Mouse (Mus musculus): ENCODE measurements around the gene Dnajc16.

Gene Dnajc16

DNA sequence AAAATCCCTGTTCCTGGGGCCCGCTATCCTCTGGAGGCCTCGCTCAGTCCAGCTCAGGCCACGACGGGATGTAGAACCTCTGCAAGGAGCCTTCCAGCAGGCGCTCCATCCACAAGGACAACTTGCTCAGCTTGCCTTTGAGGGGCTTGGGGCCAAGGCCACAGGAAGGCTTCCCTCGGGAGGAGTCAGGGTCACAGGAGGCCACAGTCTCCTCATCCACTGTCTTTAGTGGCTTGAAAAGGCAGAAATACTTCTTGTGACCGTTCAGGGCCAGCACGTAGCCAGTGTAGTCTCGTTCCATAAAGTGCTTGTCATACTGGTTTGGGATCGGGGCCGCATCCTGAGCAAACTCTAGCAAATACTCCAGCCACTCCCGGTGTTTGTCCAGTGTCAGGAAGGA is 27.3 kb downstream of the Dnajc16 start:
- no peak for DNase-seq (ENCODE audit: low spot score in 2 of 2)

GRCm38 (mm10) chr4:141762102-141762598 is 28.6 kb downstream of the Dnajc16 start:
- no peak for DNase-seq (ENCODE audit: low spot score in 2 of 2)

DNA sequence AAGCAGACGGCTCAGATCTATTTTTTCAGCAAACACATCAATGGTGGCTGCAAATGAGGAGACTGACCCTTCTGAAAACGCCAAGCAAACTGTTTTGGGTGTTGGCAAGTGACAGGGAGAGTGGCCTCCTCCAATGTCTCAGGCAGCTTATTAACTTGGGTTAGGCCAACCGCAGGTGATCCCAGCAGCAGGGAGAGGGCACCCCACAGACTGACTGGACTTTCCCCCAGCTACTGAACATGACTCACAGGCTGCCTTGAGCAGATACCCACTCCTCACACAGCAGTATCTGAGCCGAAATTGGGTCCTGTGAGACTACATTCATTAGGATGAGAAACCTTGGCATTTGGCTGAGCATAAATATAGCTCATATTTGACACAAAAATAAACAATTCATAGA is 29.8 kb downstream of the Dnajc16 start:
- no peak for DNase-seq (ENCODE audit: low spot score in 2 of 2)

DNA sequence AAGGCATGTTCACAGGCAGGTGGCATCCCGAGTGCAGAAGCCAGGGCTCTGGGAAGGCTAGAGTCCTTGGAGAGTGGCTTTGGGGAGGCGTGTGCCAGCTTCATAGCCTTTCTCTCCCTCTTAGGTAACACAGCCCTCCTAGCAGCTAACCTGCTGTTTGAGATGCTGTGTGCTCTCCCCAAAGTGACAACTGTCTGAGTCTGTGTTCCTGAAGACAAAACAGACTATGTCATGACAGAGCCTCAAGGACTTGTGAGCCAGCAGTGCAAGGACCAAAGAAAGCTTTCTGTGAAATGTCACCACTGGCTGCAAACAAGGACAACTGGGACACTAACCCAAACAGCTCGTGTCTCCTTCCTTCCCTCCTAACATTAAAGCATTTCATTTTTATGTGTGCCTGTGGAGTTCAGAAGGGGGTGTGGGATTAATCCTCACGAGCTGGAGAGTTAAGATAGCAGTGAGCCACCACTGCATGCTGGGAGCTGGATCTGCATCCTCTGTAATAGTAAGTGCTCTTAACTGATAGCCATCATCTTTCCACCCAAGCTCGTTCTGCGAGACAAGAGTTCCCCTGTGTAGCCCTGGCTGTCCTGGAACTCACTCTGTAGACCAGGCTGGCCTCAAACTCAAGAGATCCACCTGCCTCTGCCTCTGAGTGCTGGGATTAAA is 31.7 kb downstream of the Dnajc16 start:
- DNase-seq (ENCODE audit: low spot score in 2 of 2) = no peak

DNA sequence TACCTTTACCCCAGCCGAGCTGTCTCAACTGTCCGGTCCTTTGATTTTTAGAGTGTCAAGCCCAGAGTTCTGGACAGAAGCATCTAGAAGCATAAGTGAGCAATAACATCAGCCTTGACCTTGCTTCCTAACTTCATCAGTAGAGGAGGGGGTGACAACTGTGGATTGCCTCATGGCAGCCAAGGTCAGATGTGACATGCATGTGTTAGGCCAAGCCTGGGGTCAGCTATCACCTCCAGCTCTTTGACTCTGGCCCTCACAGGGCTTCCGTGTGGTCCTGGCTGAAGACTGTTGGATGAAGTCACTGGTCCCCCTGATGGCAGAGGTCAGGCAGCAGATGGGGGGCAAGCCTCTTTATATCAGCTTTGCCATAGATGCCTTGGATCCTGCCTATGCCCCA is 33.6 kb downstream of the Dnajc16 start:
- no peak for DNase-seq (ENCODE audit: low spot score in 2 of 2)

DNA sequence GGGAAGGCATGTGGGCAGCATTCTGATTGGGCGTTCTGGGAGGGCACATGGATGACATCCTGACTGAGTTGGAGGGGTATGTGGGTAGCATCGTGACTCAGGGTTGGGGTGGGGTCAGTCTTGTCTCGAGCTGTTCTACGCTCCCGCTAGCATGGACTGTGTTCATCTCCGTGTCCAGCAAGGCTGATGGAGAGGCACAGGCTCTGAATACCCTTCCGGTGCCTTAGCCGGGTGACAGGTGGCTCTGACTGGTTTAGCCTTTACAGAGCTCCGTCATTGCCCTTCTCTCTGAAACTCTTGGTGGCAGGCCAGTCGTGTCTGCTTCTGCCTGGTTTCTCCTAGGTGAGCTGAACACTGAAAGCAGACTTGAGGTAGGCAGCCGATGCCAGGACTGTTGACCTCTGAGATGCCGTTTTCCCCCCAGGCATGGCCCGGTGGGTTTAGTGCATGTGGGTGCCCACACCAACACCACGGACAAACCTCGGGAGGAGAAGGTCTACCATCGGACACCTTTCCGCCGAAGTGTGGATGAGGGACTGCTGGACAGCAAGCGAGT is 35.3 kb downstream of the Dnajc16 start:
- no peak for DNase-seq (ENCODE audit: low spot score in 2 of 2)

- peak; percentile 21 to 24 for DNase-seq (ENCODE audit: low spot score in 2 of 2)
Observed at GRCm38 (mm10) chr4:141752076-141752421, 38.7 kb downstream of the Dnajc16 start.

DNA sequence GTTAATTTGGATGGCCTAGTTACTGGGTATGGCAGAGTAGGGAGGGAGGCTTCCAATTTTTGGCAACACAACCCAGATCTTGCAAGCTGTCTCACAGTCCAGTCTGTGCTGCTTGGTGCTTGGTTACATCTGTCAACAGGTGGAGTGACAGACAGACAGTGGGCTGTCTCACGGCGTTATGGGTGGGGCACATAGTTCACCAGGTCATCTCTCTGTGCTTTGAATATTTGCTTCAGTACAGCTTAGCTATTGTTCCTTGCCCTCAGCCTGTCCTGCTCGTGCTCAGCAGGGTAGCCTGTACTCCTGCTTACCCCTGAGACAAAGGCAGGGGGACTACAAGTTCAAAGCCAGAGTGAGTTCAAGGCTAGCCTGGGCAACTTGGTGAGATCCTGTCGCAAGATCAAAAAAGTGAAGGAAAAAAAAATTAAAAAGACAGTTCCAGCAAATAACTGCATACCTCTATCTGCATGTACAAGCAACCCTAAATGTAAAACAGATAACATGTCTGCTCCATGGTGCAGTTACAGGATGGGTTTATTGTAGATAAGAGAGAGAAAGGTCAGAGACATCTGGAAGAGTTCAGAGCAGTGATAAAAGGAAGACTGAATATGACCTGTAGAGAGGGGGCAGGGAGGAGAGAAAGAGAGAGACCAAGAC is 39.2 kb downstream of the Dnajc16 start:
- no peak for DNase-seq (ENCODE audit: low spot score in 2 of 2)

DNA sequence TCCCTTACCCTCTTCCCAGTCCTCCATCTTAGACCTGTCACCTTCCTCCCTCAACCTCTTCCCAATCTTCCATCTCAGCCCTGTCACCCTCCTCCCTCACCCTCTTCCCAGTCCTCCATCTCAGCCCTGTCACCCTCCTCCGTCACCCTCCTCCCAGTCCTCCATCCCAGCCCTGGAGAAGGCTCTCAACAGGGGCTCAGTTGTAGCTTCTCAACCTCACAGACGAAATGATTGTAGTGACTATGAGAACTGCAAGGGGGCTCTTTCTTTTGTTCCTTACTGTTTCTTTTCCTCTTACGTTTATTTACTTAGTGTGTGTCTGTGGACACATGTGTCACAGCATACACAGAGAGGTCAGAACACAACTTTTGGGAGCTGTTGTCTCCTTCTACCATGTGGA is 39.9 kb downstream of the Dnajc16 start:
- DNase-seq (ENCODE audit: low spot score in 2 of 2) = no peak

- peak in 1 of 2 experiments; percentile 35 for DNase-seq (ENCODE audit: low spot score in 2 of 2)
Observed at GRCm38 (mm10) chr4:141749557-141749956, 41.2 kb downstream of the Dnajc16 start.

- DNase-seq (ENCODE audit: low spot score in 2 of 2) = no peak
Observed at GRCm38 (mm10) chr4:141746578-141747346, 44.0 kb downstream of the Dnajc16 start, which contains the start of gene Agmat. Gene Agmat, plus strand, starts transcription at chr4:141746672.

DNA sequence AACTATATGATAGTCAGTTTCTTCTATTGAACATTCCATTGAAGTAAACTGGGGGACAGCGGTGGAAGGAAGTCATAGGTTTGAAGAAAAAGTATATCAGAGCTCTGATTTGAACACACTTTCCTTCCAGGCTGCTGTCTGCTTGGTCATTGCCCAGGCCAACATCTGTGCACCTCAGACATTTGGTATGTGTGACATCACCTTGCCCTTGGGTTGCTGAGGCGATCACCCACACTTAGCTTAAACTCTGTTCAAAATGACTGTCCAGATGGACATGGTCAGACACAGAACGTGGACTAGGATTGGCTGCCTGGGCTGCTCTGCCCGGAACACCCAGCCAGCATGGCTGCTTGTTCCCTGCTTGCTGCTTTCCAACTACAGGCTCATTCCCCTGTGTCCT is 48.4 kb downstream of the Dnajc16 start:
- DNase-seq (ENCODE audit: low spot score in 2 of 2) = no peak

GRCm38 (mm10) chr4:141741856-141742255 is 48.9 kb downstream of the Dnajc16 start:
- DNase-seq (ENCODE audit: low spot score in 2 of 2) = no peak

GRCm38 (mm10) chr4:141738015-141738414 is 52.7 kb downstream of the Dnajc16 start:
- DNase-seq (ENCODE audit: low spot score in 2 of 2) = no peak

DNA sequence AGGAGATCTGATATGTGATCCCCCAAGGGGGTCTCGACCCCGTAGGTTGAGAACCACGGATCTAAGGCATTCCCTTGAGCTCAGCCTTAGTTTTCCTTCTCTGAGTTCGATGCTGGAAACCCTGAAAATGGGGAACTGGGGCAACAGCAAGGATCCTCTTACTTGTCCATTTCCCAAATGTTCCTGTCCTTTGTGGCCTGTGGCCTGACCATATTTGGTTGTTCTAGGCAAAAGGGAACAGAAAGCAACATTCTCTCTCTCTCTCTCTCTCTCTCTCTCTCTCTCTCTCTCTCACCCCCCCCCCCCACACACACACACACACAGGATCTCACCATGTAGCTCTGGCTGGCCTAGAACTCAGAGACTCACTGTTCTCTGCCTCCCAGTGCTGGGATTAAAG is 53.9 kb downstream of the Dnajc16 start:
- no peak for DNase-seq (ENCODE audit: low spot score in 2 of 2)

- no peak for DNase-seq (ENCODE audit: low spot score in 2 of 2)
Observed at GRCm38 (mm10) chr4:141735206-141735560, 55.5 kb downstream of the Dnajc16 start.

DNA sequence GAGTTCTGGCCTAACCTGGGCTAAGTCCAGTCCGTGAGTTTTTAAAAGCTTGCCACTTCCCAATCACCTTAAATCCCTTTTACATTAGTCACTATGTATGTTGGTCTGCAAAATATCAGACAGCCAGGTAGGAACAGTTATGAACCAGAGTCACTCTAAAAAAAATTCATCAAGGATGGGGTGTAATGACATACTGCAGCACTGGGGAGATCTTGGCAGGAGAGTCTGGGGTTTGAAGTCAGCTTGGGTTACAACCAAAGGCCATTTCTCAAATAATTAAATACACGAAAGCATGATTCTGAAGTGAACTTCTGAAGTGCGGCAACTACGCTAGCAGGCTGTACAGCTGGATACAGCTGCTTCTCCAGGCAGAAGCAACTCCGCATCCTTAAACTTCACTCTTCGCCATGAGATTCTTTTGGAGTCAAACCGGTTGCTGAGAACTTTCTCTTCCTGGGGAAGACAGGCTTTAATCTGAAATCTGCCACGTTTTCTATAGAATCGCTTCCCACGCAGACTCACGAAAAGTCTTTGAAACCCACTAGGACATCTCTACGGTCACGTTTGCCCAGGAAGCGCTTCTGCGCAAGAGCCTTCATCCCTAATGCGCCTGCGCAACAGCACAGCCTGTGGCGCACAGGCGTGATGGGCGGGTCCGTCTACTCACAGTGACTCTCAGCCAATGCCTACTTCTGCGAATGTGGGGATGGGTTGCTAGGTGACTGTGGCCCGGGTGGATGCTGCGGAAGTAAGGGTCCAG is 56.1 kb downstream of the Dnajc16 start:
- peak; percentile 92 to 94 for DNase-seq (ENCODE audit: low spot score in 2 of 2)

- no peak for DNase-seq (ENCODE audit: low spot score in 2 of 2)
Observed at GRCm38 (mm10) chr4:141731766-141732165, 59.0 kb downstream of the Dnajc16 start.

DNA sequence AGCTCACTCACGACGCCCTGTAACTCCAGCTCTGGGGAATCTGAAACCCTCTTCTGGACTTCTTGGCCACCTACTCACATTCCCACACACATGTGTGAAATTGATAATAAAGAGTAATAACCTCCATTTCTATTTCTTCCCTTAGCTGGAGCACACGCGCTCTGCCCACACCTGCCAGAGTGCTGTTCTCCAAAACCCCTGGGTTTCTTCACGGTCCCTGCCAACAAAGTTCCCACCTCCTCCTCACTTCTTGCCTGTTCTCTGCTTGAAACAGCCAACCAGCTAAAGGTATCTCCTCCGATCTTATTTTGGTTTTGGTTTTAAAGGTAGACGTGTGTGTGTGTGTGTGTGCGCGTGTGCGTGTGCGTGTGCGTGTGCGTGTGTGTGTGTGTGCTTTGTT is 60.3 kb downstream of the Dnajc16 start:
- no peak for DNase-seq (ENCODE audit: low spot score in 2 of 2)

- no peak for DNase-seq (ENCODE audit: low spot score in 2 of 2)
Observed at GRCm38 (mm10) chr4:141729266-141729665, 61.5 kb downstream of the Dnajc16 start.

- no peak for DNase-seq (ENCODE audit: low spot score in 2 of 2)
Observed at GRCm38 (mm10) chr4:141725738-141726137, 65.0 kb downstream of the Dnajc16 start.

DNA sequence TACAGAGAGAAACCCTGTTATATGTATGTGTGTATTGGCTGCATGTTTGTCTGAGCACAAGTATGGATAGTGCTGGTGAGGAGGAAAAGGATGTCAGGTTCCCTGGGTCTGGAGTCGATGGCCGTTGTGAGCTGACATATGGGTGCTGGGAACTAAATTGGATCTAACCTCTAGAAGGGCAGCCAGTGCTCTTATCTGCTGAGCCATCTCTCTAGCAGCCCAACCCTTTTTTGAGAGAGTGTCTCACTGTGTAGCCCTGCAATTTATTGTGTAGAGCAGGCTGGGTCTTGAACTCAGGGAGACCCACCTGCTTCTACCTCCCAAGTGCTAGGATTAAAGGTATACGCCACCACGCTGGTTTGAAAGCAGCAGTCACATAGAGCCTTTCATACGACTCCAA is 65.5 kb downstream of the Dnajc16 start:
- no peak for DNase-seq (ENCODE audit: low spot score in 2 of 2)
